Mouse (Mus musculus) brain, adult 2 months (tissue): ENCODE results near the gene Hspa4l.

Experiments used
- DNase-seq: peaks from one replicate; pipeline ENCODE4 v3.0.0; 2011; ENCODE audit warnings: low read depth, low spot score

The Hspa4l gene

GRCm38 (mm10) chr3:40813275-40813674 is 69.0 kb downstream of the Hspa4l start:
- DNase-seq: no peak

DNA sequence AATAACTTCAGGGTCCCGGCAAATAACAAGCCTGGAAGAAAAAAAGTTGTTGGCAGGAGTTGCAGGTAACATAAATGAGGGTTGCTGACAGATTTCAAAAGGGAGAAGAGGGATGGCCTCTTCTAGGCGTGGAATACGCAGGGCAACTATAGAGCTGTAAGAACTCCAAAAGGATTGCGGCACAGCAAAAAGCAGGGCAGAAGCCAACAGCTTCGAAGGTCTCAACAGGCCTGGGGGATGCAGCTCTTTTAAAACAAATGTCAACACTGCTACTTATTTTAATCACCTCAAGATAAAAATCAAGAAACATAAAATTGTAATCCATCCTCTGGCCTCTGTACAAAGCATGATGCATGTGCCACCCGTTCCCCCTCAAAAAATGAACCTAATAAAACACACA is 101.2 kb downstream of the Hspa4l start:
- peak; percentile 13 for DNase-seq
